Mouse (Mus musculus) c-Kit-negative CD71-positive TER-119-positive erythroid progenitor cells, embryonic 14.5 days (primary cell): ENCODE measurements around the gene Chrm5.

Source experiments
- DNase-seq: peaks from one replicate; pipeline ENCODE4 v3.0.0-alpha.2; 2013; ENCODE audit warnings: low read depth, low spot score

Gene Chrm5

GRCm38 (mm10) chr2:112480669-112481068 lies at the start of gene Chrm5:
Chrm5 (minus strand) TSS chr2:112480769.
- DNase-seq: no peak

DNA sequence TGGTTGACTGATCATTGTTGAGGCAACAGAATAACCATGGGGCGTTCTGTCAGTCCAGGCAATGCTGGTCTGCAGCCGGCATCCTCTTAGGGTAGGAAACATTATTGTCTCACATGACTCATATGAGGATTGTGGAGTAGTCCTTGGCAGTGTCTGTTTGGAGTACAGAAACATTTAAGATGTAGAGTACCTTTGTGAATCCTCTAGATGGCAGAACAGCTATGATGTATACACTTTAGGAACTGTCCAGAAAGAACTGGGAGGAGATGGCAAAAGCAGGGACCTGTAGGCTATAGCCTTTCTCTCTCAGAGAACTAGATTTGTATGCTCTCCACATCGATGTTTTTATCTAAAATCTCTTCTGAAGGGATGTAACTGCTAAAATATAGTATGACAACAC lies 46.4 kb upstream of the Chrm5 start:
- no peak for DNase-seq

DNA sequence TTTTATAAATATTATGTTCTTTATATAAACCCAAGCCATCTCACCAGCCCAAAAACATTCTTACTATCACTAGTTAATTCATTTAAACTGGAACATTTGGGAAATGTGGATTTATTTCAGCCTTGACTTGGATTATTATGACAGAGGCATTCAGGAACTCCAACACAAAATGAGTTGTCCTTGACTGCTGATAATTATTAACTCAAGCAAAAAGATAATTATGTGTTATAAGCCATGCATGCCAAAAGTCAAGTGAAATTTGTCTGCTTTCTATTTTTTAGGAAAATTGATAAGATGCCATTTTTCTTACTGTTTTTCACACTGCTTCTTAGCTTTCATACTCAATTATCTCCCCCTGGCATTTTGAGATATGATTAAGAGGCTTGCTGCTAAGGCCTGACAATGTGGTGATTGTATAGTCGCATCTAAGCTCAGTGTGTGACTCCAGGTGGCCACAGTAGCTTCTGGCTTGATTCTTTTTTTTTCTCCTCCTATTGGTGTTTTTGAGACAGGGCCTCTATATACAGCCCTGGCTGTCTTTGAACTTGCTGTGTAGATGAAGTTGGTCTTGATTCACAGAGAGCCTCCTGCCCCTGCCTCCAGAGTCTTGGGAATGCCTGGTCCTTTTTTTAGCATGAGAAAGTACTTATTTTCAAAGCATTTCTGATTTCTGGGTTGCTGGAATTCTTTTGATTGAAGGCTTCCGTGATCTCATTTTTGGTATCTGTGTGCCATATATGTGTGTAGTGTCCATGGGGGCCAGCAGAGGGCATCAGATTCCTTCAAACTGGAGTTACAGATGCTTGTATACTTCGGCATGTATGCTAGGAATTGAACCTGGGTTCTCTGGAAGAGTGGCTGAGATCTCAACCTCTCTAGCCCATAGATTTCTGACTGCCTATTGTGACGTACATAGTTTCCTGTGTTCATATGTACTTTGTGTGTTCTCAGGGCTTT lies 40.2 kb upstream of the Chrm5 start:
- no peak for DNase-seq

GRCm38 (mm10) chr2:112518541-112518940 lies 38.0 kb upstream of the Chrm5 start:
- DNase-seq: no peak

DNA sequence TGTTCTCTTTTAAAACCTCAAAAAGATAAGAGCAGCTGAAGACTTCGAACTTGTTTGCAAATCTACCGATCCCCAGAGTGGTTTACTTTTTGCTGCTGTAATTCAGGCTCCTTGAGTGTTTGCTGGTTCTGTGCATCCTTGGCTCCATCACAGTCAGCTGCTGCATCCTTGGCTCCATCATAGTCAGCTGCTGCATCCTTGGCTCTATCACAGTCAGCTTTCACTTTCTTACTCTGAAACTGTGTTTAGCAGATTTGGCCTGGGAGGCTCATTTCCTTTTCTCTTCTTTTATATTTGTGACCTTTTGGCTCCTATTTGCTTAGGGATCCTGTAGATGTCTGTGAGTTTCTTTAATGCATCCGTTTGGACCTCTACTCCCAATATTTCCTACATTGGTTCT lies 36.6 kb upstream of the Chrm5 start:
- no peak for DNase-seq

- DNase-seq: no peak
Measured at GRCm38 (mm10) chr2:112516728-112517127, 36.2 kb upstream of the Chrm5 start.

- no peak for DNase-seq
Measured at GRCm38 (mm10) chr2:112513036-112513435, 32.5 kb upstream of the Chrm5 start.

- peak; percentile 69 for DNase-seq
Measured at GRCm38 (mm10) chr2:112510140-112510539, 29.6 kb upstream of the Chrm5 start.

DNA sequence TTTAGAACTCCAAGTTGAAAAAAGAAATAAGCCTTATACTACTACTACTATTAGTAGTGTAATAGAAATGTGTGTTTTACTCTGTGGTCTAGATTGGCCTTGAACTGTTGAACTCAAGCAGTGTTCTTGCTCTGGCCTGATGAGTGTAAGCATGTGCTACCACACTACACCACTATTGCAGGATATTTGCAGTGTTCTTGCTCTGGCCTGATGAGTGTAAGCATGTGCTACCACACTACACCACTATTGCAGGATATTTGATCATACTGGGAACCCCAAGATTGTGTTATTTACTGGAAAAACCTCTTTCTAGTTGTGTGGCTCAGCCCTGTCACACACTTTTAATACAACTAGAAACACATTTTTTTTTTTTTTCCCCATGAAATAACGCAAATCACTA lies 26.9 kb upstream of the Chrm5 start:
- DNase-seq: no peak

DNA sequence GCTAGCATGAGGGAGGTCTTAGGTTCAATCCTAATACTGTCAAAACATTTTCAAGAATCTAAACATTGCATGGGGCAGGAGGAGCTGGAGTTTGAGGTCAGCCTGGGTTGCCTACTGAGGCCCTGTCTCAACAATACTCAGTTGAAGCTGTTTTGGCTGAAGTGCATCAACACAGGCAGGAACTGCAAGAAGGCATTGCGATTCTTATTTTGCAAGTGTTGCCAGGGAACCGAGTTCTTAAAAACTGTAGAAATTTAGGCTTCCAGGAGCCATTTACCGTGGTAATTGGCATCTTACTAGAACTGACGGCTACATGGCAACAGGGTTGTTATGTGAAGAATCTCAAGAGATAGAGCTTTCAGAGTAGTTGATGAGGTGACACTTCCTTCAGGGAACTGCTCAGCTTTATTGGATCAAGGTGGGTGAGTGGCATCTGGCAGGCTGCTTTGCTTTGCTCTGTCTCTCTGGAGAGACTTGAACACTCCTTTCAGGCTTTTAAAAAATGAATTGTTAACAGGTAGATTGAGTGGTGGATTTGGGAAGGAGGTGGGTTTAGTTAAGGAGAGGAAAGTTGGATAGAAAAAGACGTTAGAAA lies 26.4 kb upstream of the Chrm5 start:
- no peak for DNase-seq

- no peak for DNase-seq
Measured at GRCm38 (mm10) chr2:112503978-112504377, 23.4 kb upstream of the Chrm5 start.

GRCm38 (mm10) chr2:112501209-112501608 lies 20.6 kb upstream of the Chrm5 start:
- DNase-seq: peak; percentile 20

DNA sequence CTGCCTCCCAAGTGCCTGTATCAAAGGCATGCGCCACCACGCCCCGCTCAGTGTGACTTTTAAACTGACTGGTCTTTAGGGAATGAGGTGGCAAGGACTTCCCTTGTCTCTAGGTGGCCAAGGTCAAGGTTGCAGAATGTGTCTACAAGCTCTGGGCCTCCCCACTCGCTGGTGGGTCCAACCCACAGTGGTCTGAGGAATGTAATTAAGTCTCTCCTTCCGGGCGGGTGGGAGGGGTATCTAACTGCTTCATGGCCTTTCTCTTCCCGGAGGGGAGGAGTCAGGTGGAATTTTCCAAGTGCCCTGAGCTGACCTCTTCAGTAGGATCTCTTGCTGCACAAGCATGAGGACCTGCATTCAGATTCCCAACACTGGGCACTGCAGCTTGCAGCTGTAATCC lies 17.3 kb upstream of the Chrm5 start:
- DNase-seq: no peak

DNA sequence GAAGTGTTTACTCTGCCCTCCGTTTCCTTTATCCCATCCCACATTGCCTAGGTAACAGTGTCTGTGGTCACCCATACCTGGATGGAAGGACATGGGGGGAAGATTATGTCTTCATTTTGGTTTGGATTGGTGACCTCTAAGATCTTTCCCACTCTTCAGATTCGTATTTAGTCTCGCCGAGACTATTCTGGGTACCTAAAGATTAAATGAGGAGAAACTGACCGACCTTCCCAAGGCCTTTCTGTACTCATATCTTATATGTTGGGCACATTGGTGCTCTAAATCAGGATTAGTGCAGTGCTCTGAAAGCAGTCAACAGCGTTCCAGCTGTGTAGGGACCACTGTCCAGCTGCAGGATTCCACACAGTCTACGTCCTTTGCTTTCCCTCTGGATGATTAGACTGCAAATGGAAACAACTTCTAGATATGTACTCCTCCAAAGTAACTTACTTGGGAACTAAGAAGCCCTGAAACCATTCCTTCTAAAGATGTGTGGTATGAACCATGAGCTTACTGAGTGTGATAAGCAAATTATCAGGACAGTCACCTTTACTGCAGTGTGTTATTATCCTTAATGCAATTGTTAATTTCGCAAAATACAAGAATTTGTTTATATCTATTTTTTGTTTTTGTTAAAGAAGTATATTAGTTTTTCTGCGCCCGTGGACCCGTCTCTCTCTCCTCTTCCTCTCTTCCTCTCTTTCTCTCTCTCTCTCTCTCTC lies 13.1 kb upstream of the Chrm5 start:
- DNase-seq: peak; percentile 16

DNA sequence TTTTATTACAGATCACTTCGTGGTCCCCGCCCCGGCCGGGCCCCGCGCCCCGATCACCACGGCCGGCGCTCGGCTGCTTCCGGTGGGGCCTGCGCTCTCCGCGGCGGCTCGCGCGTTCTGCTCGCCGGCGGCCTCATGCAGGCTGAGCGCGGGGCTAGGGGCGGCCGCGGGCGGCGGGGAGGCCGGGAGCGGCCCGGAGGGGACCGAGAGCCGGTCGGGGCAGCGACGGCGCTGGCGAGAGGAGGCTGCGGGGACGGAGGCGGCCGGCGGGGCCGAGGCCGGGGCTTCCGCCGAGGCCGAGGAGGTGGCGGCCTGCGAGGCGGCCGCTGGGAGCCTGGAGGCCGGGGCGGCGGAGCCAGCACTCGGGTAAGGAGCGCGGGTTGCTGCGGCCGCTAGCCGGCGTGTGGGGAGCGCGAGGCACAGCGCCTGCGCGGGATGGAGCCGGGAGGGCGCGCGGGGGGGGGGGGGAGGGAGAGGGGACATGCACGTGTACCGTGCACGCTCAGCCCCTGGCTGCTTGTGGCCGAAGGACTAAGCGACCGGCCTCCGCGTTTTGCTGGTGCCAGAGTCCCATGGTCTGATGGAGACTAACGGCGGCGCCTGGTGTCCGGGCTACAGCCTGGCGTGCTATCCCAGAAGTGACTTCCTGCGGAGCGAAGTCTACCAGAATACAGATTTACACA lies 12.4 kb upstream of the Chrm5 start, which contains the start of gene Aven:
Gene Aven, plus strand, starts transcription at position 109 of the 683 bp plus-strand sequence.
- DNase-seq: peak; percentile 36

GRCm38 (mm10) chr2:112492431-112492855 lies 11.9 kb upstream of the Chrm5 start:
- no peak for DNase-seq

- no peak for DNase-seq
Measured at GRCm38 (mm10) chr2:112491629-112492028, 11.1 kb upstream of the Chrm5 start.

- no peak for DNase-seq
Measured at GRCm38 (mm10) chr2:112490483-112491196, 10.1 kb upstream of the Chrm5 start.

DNA sequence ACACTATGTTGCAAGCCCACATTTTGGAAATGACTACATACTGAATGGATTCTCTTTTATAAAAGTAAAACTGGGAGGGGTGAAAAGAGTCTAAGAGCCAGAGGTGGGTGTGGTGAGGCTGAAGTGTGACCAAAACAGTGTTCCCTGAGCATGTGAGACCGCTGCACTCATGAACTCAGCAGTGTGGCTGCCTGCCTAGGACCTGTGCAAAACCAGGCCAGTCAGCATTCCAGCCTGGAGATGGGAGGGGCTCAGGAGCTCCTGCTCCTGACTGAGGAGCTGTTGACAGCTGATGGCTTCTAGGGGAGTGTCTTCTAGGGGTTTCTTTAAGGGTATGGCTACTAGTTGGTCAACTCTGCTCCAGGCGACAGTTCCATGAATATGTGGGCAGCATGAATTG lies 4.3 kb upstream of the Chrm5 start:
- no peak for DNase-seq

GRCm38 (mm10) chr2:112483334-112483651 lies 2.7 kb upstream of the Chrm5 start:
- DNase-seq: no peak
